Mouse (Mus musculus) lung, postnatal 0 days (tissue): ENCODE measurements around the gene B3galt6. TPM values are rescaled to one million over a fixed set of nuclear protein-coding genes. Genes with fewer than 3 reads are reported as not detected.

Experiments
- ATAC-seq: fragments of 200-750 bp; cut with Nextera tagmentation; 2 replicates; pipeline ENCODE4 v1.8.0; 2017; ENCODE audit warnings: moderate library complexity
- DNase-seq: peaks from one replicate; pipeline ENCODE4 v3.0.0-alpha.2; 2016; ENCODE audit warnings: low spot score
- H3K27ac ChIP-seq: fragments of 300-500 bp; sonication (generic); 2 replicates; pipeline ENCODE4 v1.5.1; 2014; ENCODE audit warnings: antibody characterized with exemption, mild to moderate bottlenecking, low read length, mixed read lengths
- H3K27me3 ChIP-seq: fragments of 300-500 bp; sonication (generic); replicated peaks from 2 replicates; pipeline ENCODE4 v1.6.1; 2014; ENCODE audit warnings: low read length, mixed read lengths; ENCODE audit not compliant: insufficient read depth
- H3K36me3 ChIP-seq: fragments of 300-500 bp; sonication (generic); 2 replicates; pipeline ENCODE4 v1.6.1; 2014; ENCODE audit warnings: low read length, mixed read lengths; ENCODE audit not compliant: insufficient read depth
- H3K4me1 ChIP-seq: fragments of 300-500 bp; sonication (generic); 2 replicates; pipeline ENCODE4 v1.6.1; 2014; ENCODE audit warnings: antibody characterized with exemption, low read depth, low read length, mixed read lengths; ENCODE audit not compliant: insufficient read depth
- H3K4me2 ChIP-seq: fragments of 300-500 bp; sonication (generic); replicated peaks from 2 replicates; pipeline ENCODE4 v1.6.1; 2014; ENCODE audit warnings: low read depth, mild to moderate bottlenecking, low read length, moderate library complexity, mixed read lengths
- H3K4me3 ChIP-seq: fragments of 300-500 bp; sonication (generic); 2 replicates; pipeline ENCODE4 v1.5.1; 2014; ENCODE audit warnings: low read depth, low read length
- H3K9ac ChIP-seq: fragments of 300-500 bp; sonication (generic); replicated peaks from 2 replicates; pipeline ENCODE4 v1.6.1; 2014; ENCODE audit warnings: low read depth, mild to moderate bottlenecking
- H3K9me3 ChIP-seq: fragments of 300-500 bp; sonication (generic); 2 replicates; pipeline ENCODE4 v1.6.1; 2016; ENCODE audit warnings: low read length, mixed read lengths
- CTCF ChIP-seq: IDR thresholded peaks from 2 replicates; pipeline ENCODE4 v1.5.1; 2016; ENCODE audit warnings: antibody characterized with exemption, mild to moderate bottlenecking
- EP300 ChIP-seq: IDR thresholded peaks from 2 replicates; pipeline ENCODE4 v1.6.1; 2016; ENCODE audit warnings: antibody characterized with exemption, mild to moderate bottlenecking, control low read depth
- WGBS: fragments of 180-500 bp; shearing (Covaris S2); extraction: QIAGEN DNeasy Blood & Tissue Kit; methylation state at CpG from one replicate; pipeline ENCODE4 v1.1.7; 2014; 5-methylcytosine and 5-hydroxymethylcytosine counted together
- polyA plus RNA-seq: library from polyadenylated mRNA; unstranded; fragments of >200 nt; fragmentation: Nextera tagmentation; extraction: Ambion mirVana; gene quantifications from 2 replicates; pipeline ENCODE4 v1.2.1, GENCODE M21; 2015

The B3galt6 gene
- polyA plus RNA-seq, 1 experiment from 2014 or later, result 6.8 TPM

DNA sequence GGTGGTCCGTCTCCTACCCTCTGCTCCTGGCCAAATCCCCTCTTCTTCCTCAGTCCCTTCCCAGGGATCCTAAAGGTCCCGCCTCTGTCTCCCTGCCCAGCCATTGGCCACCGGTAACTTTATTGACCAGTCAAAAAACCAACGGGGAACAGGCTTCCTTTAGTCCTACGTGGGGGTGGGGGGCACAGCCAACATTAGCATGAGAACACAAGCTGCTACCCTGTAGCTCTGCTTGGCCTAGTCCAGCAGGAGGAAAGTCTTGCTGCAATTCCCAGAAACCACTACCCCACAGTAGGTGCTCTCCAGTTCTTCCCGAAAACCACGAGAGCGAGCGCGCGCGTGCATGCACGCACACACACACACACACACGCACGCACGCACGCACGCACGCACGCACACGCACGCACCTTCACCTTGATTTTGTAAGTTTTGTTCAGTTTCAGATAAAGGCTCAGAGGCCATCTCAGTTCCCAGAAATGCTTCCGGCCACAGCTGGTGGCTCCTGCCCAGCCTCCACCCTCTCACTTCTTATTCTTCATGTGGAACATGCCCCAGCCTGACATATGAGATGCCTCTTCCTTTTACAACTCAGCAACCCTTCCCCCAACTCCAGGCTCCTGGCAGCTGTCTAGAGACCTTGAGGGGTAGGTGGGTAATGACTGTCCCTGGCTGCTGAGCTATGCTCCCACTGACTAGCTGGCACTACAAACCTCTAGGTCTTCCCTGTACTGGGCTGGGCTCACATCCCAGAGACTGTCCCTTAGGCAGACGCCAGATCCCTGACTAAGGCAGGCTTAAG is 39.3 kb upstream of the B3galt6 start:
- Histone ChIP-seq H3K4me2 (peak overlapping the region; percentile 66), H3K27me3 (peaks cover 4% of the 10 kb centered on the region; the same call in 1 of the 2 replicates), H3K27ac (peak overlapping the region; percentile 88), H3K36me3 (no peaks in the 10 kb centered on the region), H3K4me3 (peak overlapping the region; percentile 50), H3K9me3 (no peaks in the 10 kb centered on the region), H3K9ac (peak overlapping the region; percentile 51), H3K4me1 (peaks cover 17% of the 10 kb centered on the region)
- DNase-seq (peak; percentile 92), ATAC-seq (peak; percentile 91)
- under 1% methylated on average over 15 of the region's 24 CpGs for WGBS
- TF ChIP-seq EP300 (no peak), CTCF (no peak)

DNA sequence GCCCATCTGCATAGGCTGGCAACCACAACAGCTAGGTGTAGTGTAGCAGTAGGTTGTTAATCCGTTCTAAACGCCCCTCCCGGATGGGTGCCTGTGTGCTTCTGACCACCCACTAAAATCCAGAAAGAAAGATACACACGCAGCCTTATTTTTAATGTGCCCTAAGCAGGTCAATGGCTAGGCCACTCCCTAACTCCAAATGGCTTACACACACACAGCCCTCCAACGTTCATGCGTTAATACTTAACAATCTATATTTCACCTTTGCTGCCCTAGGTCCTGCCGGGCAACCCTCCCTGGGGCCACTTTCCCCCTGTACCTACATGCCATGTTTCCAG is 38.8 kb upstream of the B3galt6 start:
- WGBS, result 5% methylated on average over 7 of the region's 7 CpGs
- ATAC-seq (peak; percentile 34), DNase-seq (no peak)
- Histone ChIP-seq H3K4me1 (peaks cover 18% of the 10 kb centered on the region), H3K9ac (peak overlapping the region; percentile 51), H3K27ac (peak overlapping the region; percentile 88), H3K4me3 (peak overlapping the region; percentile 50), H3K36me3 (no peaks in the 10 kb centered on the region), H3K9me3 (no peaks in the 10 kb centered on the region), H3K27me3 (peaks cover 4% of the 10 kb centered on the region; the same call in 1 of the 2 replicates), H3K4me2 (peak overlapping the region; percentile 66)
- TF ChIP-seq EP300 (no peak), CTCF (no peak)

DNA sequence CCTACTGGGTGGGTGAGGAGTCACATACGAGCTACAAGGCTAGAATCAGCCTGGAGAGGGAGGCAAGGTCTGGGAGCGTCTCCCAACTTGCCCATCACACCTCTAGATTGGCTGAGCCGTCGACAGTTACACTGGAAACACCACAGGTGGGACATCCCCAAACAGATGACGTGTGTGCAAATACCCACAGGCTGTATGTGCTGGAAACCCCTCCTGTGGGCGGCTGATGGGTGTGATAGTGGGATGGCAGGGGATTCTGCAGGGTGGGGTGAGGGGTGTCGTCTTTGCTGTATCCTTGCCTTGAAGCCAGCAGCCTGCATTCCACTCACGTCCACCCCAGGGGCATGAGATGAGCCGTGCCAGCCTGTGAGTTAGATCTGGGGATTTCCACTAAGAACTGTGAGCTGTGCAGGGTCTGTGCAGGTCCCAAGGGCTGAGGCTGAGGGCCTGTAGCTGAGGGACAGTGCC is 38.2 kb upstream of the B3galt6 start:
- peak overlapping the region; percentile 88 for H3K27ac ChIP-seq
- no peaks in the 10 kb centered on the region for H3K9me3 ChIP-seq
- 50% methylated on average over 9 of the region's 9 CpGs for WGBS
- DNase-seq (no peak), ATAC-seq (no peak)
- no peak for TF ChIP-seq EP300
- peak; percentile 16; the same call in 1 of the 2 replicates for TF ChIP-seq CTCF
- H3K4me1 ChIP-seq, result peaks cover 20% of the 10 kb centered on the region
- H3K4me2 ChIP-seq, result peak overlapping the region; percentile 66
- H3K27me3 ChIP-seq, result peaks cover 4% of the 10 kb centered on the region; the same call in 1 of the 2 replicates
- H3K36me3 ChIP-seq, result no peaks in the 10 kb centered on the region
- H3K4me3 ChIP-seq, result peak overlapping the region; percentile 50
- peak overlapping the region; percentile 51 for H3K9ac ChIP-seq

DNA sequence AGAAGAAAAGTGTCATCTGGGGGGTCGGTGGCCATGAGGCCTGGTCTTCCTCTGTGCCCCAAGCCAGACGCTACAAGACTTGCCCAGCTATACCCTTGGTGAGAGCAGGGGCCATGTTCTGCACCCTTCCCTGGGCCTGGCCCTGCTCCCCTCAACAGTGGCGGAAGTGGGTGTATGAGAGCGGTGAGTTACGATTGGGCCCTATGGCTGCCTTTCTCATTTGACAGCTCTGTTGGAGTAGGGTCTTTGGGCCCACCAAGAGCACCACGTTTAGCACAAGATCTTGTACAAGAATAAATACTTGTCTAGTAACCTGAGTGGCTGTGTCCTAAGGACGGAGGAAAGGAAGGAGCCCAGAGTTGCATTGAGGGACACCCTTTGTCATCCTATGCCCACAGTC is 36.1 kb upstream of the B3galt6 start:
- H3K36me3 ChIP-seq, result no peaks in the 10 kb centered on the region
- no peaks in the 10 kb centered on the region for H3K9me3 ChIP-seq
- no peak overlapping the region for H3K4me2 ChIP-seq
- TF ChIP-seq EP300 (no peak), CTCF (no peak)
- no peak overlapping the region for H3K27ac ChIP-seq
- peaks cover 20% of the 10 kb centered on the region for H3K4me1 ChIP-seq
- no peaks in the 10 kb centered on the region for H3K27me3 ChIP-seq
- 91% methylated on average over 7 of the region's 7 CpGs for WGBS
- ATAC-seq (no peak), DNase-seq (no peak)
- H3K9ac ChIP-seq, result no peak overlapping the region
- no peak overlapping the region for H3K4me3 ChIP-seq

DNA sequence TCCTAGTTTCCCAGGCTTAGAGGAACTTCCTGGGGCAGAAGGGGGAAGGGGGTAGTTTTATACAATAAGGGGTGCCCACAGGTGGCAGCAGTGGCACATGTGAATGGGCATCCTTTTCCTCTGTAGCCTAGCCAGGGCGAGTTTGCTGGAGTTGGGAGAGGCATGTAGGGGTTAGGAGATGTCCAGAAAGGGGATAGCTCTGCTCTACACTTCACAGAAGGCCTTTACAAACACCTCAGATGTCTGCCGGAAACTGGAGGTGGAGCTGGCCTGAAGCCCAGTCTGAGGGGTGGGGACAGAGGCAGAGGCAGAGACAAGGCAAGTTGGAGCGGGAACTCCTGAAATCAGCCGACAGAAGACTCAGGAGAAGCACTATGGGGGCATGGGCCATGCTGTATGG is 33.6 kb upstream of the B3galt6 start, which contains the start of gene Tnfrsf18:
Gene Tnfrsf18 (plus strand): TSS at position 152 of the 400 bp plus-strand sequence.
- Histone ChIP-seq H3K9me3 (no peaks in the 10 kb centered on the region), H3K9ac (no peak within 1 kb of the TSS), H3K4me1 (peaks cover 12% of the 10 kb centered on the region), H3K4me2 (peak within 1 kb of the TSS; percentile 25; the same call in 1 of the 2 replicates), H3K4me3 (no peak within 1 kb of the TSS), H3K36me3 (no peaks in the 10 kb centered on the region), H3K27ac (peak within 1 kb of the TSS; percentile 32; the same call in 1 of the 2 replicates), H3K27me3 (no peaks in the 10 kb centered on the region)
- WGBS, result 2% methylated on average over 4 of the region's 4 CpGs
- peak; percentile 77 for ATAC-seq
- TF ChIP-seq CTCF (peak; percentile 56), EP300 (no peak)
- peak; percentile 69 for DNase-seq

DNA sequence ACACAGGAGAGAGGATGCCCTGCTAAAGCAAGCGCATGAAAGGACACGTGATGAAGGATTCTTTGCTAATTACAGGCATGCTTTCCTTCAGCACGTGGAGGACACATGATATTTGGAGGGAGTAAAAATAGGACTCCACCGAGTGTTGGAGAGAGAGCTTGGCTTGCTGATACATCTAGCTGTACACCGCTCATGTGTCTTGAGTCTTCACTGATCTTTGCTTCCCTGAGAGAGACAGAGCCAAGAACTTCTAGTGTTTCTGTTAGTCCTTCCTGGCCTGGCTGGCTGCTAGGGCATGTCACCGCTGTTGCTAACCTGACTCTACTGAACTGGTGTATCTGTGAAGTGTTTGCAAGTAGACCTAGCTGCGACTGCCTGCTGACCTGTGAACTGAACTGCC is 31.7 kb upstream of the B3galt6 start:
- no peak overlapping the region for H3K4me2 ChIP-seq
- H3K36me3 ChIP-seq, result 0 out of 2 replicates have a peak, but pooled peaks cover 3% of the 10 kb centered on the region
- no peak for TF ChIP-seq CTCF
- no peak for TF ChIP-seq EP300
- no peaks in the 10 kb centered on the region for H3K9me3 ChIP-seq
- ATAC-seq (no peak), DNase-seq (no peak)
- no peak overlapping the region for H3K4me3 ChIP-seq
- no peaks in the 10 kb centered on the region for H3K27me3 ChIP-seq
- peaks cover 4% of the 10 kb centered on the region; the same call in 1 of the 2 replicates for H3K4me1 ChIP-seq
- H3K9ac ChIP-seq, result no peak overlapping the region
- H3K27ac ChIP-seq, result no peak overlapping the region
- WGBS, result 84% methylated on average over 7 of the region's 7 CpGs
